Mouse (Mus musculus): ENCODE measurements around the gene Arfgap3.
"Not testable (repeated sequence)": the region's sequence is repeated elsewhere in the genome, so short reads cannot be mapped to it uniquely, and the experiment has no call there.

The Arfgap3 gene

DNA sequence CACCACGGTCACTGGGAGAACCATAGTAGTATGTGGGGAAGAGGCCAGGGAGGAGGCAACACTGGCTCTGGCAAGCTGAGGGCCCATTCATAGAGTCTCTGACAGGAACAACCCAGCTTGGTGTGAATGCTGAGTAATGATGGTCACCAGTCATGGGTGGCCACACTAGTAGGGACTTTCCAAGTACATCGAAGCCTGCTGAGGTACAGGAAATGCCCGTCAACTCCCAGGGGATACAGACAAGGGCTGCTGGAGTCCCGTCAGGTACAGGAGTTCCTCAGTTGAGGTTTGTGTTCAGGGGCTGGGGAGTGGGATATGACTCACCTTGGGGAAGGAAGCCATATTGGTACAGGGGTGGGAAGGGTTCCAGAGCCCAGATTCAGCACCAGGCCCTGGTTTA is 54.0 kb downstream of the Arfgap3 start:
- in situ Hi-C loops (cut with MseI, MboI), result no loop called here

GRCm38 (mm10) chr15:83294954-83295353 is 55.1 kb downstream of the Arfgap3 start:
- in situ Hi-C loops (cut with MseI, MboI), result no loop called here

DNA sequence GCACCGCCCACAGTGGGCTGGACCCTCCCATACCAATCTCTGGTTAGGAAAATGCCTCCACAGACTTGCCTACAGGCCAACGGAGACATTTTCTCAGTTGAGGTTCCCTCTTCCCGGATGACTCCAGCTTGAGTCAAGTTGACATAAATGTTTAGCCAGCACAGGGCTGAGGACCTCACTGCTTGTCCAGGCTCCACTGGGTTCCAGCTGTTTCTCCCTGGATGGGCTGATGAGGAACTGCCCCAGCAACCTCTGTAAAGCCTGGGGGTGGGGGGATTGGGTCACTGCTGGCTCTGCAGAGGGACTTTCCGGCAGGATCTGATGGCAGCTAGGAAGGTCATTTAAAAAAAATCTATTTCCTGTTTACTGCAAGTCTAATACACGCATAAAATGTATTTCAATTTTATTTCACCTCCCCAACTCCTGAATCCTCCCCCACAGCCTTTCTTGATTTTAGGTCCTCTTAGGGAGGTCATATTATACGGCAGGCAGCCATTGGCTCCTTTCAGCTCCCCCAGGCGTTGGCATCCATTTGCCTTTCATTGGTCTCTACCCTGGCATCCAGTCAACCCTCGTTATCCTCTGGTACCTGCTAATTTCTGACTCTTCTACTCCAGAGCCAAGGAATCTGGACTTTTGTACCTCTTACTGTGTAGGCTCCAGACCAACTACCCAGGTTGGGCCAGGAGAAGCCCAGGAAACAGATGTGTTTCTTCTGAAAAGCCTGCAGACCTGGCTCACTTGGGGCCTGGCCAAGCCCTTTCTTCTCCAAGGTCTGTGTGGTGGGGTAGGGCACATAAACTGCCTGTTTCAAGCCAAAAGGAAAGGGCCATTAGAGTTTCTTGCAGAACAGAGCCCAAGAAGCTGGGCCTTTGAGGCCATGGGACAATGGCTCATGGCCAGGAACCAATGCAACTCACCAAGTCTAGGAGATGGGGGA is 56.1 kb downstream of the Arfgap3 start:
- in situ Hi-C loops (cut with MseI, MboI), result no loop called here

DNA sequence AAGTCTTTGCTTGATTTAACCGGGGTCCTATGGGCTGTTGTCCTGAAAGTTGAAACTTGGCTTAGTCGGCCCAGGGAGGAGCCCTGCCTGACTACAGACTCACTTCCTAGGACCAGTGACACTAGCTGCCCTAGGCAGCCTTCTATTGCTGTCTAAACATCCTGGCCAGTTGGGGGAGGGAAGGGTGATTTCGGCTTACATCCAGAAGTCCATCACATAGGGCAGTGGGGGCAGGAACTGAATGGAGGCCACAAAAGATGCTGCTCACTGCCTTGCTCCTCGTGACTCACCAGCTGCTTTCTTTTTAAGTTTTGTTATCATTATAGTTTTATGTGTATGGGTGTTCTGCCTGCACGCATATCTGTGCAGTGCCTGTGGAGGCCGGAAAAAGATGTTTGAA is 56.9 kb downstream of the Arfgap3 start:
- in situ Hi-C loops (cut with MseI, MboI), result no loop called here

DNA sequence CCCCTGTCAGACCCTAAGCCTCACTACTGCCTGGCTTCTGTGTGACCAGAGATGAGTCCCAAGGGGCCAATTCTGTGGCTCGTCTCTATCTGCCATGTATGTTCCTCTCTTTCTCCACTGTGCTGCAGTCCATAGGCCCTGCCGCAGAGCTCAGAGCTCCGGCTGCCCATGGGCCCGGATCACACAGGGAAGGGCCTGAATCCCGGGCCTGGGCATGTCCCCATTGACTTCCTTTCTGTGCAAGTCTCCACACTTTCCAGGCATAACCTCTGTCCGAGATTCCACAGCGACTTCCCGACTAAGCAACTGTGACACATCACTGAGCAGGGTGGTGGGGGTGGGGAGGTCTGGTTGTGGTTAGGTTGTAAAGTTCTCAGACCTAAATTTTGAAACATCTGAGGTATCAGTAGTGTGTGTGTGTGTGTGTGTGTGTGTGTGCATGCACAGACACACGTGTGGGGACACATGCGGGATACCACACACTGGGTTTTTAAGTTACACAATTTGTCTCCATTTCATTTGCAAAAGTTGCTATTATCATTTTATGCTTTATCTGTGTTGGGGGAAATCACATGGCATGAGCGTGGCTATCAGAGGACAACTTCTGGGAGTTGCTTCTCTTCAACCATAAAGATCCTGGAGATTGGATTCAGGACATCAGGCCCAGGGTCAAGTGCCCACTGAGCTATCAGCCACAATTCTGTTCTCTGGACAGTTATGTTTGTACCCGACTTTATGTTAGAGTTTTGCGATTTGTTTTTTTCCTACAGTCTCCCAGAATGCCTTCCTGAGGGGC is 57.6 kb downstream of the Arfgap3 start:
- in situ Hi-C loops (cut with MseI, MboI), result no loop called here

DNA sequence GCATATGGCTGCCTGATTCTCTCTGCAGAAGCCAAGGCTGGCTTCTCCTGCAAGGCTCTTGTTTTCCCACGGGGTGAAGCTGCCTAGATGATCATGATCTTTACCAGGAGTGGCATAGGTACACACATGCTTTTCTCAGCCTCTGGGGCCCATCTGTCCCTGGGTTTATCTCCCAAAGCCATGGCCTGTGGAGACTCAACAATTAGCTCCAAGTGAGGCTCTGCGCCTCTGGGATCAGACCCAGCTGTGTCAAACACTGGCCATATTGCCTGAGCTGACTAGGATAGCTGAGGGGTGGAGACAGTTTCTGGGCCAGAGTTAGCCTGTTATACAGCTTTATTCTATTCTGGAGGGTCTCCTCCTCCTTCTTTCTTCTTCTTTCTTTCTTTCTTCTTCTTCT is 59.1 kb downstream of the Arfgap3 start:
- in situ Hi-C loops (cut with MseI, MboI), result no loop called here

DNA sequence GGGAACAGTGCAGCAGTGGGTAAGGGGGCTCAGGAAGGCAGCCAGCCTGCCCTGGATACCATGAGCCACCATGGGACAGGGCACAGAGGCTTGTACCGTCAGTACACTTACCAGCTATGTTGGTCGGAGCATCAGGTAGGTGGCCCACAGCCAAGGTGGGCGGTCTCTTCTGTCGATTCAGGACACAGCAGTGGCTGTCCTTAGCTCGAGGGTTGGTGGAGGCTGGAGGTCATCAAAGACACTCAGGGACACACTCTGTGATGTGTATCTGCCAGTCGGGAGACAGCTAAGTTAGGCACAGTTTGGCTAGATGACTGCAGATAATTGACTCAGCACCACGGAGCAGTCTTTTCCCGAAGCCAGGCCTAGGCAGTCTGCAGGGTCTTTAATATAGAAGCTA is 65.2 kb downstream of the Arfgap3 start:
- in situ Hi-C loops (cut with MseI, MboI), result no loop called here

- in situ Hi-C loops (cut with MseI, MboI), result no loop called here
These were observed 67.7 kb downstream of the Arfgap3 start for GRCm38 (mm10) chr15:83282397-83282796.

GRCm38 (mm10) chr15:83281303-83281702 is 68.7 kb downstream of the Arfgap3 start:
- in situ Hi-C loops (cut with MseI, MboI), result no loop called here

DNA sequence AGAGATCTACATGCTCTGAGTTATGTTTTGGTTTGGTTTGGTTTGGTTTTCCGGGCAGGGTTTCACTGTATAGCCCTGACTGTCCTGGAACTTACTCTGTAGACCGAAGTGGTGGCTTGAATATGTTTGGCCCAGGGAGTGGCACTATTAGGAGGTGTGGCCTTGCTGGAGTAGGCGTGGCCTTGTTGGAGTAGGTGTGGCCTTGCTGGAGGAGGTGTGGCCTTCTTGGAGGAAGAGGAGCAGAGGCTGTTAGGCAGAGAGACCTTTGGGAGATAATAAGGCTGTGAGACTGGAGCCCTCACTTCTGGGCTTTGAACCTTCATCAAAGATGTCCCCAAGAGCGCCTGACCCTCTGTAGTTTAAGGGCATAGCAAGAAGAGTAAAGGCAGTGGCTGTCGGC is 71.5 kb downstream of the Arfgap3 start:
- in situ Hi-C loops (cut with MseI, MboI), result no loop called here

- in situ Hi-C loops (cut with MseI, MboI), result no loop called here
These were observed 72.6 kb downstream of the Arfgap3 start for GRCm38 (mm10) chr15:83277451-83277850.

GRCm38 (mm10) chr15:83274237-83274636 is 75.8 kb downstream of the Arfgap3 start:
- in situ Hi-C loops (cut with MseI, MboI), result not testable (repeated sequence)

DNA sequence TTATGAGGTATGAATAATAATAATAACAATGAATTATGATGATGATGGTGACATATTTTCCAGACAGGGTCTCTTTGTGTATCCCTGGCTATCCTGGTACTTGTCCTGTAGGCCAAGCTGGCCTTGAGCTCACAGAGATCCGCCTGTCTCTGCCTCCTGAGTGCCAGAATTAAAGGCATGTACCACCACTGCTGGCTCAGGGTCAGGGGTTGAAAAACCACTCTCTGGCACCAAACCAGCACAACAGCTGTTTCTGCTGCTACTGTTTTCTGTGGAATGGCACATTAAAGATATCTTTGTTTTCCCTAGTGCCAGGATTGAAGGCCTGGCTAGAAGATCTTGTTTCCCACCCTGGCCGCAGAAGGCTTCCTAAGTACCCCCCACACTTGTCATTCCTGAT is 77.0 kb downstream of the Arfgap3 start:
- in situ Hi-C loops (cut with MseI, MboI), result no loop called here

- in situ Hi-C loops (cut with MseI, MboI), result not testable (repeated sequence)
These were observed 78.8 kb downstream of the Arfgap3 start for GRCm38 (mm10) chr15:83271221-83271620.

GRCm38 (mm10) chr15:83269985-83270384 is 80.1 kb downstream of the Arfgap3 start:
- in situ Hi-C loops (cut with MseI, MboI), result not testable (repeated sequence)

DNA sequence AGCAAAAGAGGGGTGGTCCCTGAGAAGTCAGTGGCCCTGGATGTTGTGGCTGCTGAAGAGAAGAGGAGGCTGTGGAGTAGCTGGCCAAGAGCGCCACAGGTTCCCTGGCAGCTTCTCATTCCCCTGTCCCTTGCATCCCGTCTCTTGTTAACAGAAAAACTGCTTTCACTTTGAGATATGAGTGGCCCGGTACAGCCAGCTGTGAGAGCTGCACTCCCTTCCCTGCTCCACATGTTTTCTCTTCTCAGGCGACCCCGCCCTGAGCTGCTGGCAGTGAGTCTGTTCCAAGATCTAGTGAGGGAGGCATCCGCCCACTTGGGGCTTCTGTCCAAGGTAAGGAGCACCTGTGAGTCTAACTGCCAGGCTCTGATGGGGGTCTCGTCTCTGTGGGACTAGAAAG is 81.6 kb downstream of the Arfgap3 start:
- in situ Hi-C loops (cut with MseI, MboI), result not testable (repeated sequence)

DNA sequence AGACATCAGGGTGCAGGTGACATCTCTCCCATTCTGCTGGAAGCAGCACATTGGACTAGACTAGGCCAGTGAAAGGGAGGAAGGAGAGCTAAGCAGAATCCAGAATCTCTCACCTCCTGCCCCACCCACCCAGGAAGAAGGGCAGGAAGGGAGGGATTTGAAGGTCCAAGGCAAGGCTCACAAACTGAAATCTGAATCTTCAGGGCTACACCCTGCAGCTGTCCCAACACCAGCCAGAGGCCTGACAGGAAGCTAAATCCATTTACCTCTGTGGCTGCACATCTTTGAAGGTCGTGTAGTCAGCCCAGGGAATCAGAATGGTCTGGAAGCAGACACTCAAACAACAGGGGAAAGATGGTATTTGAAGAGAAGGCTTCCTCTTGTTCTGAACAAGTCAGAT is 84.8 kb downstream of the Arfgap3 start:
- in situ Hi-C loops (cut with MseI, MboI), result no loop called here

- in situ Hi-C loops (cut with MseI, MboI), result no loop called here
These were observed 86.6 kb downstream of the Arfgap3 start for GRCm38 (mm10) chr15:83263405-83263804.

GRCm38 (mm10) chr15:83257906-83258305 is 92.1 kb downstream of the Arfgap3 start:
- in situ Hi-C loops (cut with MseI, MboI), result no loop called here

DNA sequence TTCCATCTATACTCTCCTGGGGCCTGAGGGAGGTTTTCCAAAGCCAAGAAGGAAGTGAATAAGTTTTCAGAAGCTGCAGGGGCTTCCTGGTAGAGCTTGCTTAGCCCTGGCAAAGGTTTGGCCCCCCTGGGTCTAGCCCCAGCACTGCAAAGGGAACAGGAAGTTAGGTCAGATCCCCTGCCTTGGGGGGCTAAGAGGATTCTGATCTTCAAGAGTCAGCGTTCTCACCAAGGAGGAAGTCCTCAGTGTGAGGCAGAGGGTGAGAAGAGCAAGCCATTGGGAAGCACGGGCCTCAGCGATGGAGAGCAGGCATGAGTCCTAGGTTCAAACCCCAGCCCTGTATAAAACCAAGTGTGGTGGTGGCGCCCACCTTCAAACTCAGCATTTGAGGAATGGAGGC is 93.6 kb downstream of the Arfgap3 start:
- in situ Hi-C loops (cut with MseI, MboI), result no loop called here

- in situ Hi-C loops (cut with MseI, MboI), result no loop called here
These were observed 94.1 kb downstream of the Arfgap3 start for GRCm38 (mm10) chr15:83255944-83256343.

DNA sequence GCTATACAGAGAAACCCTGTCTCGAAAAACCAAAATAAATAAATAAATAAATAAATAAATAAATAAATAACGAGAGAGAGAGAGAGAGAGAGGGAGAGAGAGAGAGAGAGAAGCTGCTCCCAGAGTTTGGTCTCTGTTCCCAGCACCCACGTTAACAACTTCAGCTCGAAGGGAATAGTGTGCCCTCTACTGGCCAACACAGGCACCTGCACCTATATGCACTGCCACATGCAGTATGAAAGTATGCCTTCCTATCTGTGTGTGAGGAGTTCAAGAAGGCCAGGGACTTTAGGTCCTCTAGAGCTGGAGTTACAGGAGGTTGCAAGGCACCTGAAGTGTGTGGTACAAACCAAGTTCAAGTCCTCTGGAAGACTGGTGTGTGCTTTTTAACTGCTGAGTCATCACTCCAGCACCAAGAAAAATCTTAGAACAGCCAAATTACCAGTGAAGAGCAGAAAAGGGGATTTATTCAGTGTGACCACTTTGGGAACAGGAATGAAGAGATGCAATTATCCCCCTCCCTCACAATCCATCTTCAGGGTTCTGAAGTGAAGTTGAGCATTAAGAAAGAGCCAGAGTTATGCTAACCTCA is 94.8 kb downstream of the Arfgap3 start:
- in situ Hi-C loops (cut with MseI, MboI), result no loop called here
